Mouse (Mus musculus) testis, adult 2 months (tissue): ENCODE results near the gene Trdn. TPM values are rescaled to one million over a fixed set of nuclear protein-coding genes. Genes with fewer than 3 reads are reported as not detected.

Experiments used
- H3K27ac ChIP-seq: fragments of 200-500 bp; 2 replicates; pipeline ENCODE4 v1.5.1; 2012; ENCODE audit warnings: low read depth, low read length; ENCODE audit not compliant: control insufficient read depth, insufficient read depth
- H3K27me3 ChIP-seq: fragments of 200-500 bp; 2 replicates; pipeline ENCODE4 v1.6.1; 2012; ENCODE audit warnings: mild to moderate bottlenecking, low read length, moderate library complexity; ENCODE audit not compliant: control insufficient read depth, insufficient read depth
- H3K36me3 ChIP-seq: fragments of 200-500 bp; 2 replicates; pipeline ENCODE4 v1.6.1; 2012; ENCODE audit warnings: mild to moderate bottlenecking, low read length; ENCODE audit not compliant: control insufficient read depth, insufficient read depth
- H3K4me1 ChIP-seq: fragments of 200-500 bp; 2 replicates; pipeline ENCODE4 v1.6.1; 2012; ENCODE audit warnings: low read length; ENCODE audit not compliant: control insufficient read depth, insufficient read depth
- H3K4me3 ChIP-seq: fragments of 200-500 bp; 2 replicates; pipeline ENCODE4 v1.5.1; 2012; ENCODE audit warnings: low read depth, mild to moderate bottlenecking, low read length, moderate library complexity, mixed read lengths; ENCODE audit not compliant: control insufficient read depth
- CTCF ChIP-seq: fragments of 200-500 bp; IDR thresholded peaks from 2 replicates; pipeline ENCODE4 v1.5.1; 2012; ENCODE audit warnings: low read depth, mild to moderate bottlenecking, inconsistent platforms, low read length, moderate library complexity; ENCODE audit not compliant: control insufficient read depth, insufficient read depth, insufficient replicate concordance
- POLR2A ChIP-seq: fragments of 200-500 bp; IDR thresholded peaks from 2 replicates; pipeline ENCODE4 v1.6.1; 2012; ENCODE audit warnings: low read depth, mild to moderate bottlenecking, inconsistent platforms, low read length, moderate library complexity; ENCODE audit not compliant: control insufficient read depth
- polyA plus RNA-seq: library from polyadenylated mRNA; depleted of rRNA; stranded (reverse); fragments of >200 nt; gene quantifications from 2 replicates; pipeline ENCODE4 v1.2.3, GENCODE M21; 2012; rRNA removed

The Trdn gene
- 0.05 and 0.15 TPM in 2 replicates for polyA plus RNA-seq

- H3K4me3 ChIP-seq = no peak within 1 kb of the TSS
- H3K4me1 ChIP-seq = no peaks in the 10 kb centered on the region
- H3K36me3 ChIP-seq = no peaks in the 10 kb centered on the region
- H3K27ac ChIP-seq = no peak within 1 kb of the TSS
- no peak for TF ChIP-seq CTCF
- no peak for TF ChIP-seq POLR2A
- H3K27me3 ChIP-seq = no peaks in the 10 kb centered on the region
These were observed at the start of gene Trdn for GRCm38 (mm10) chr10:33080254-33080653. Gene Trdn, plus strand, starts transcription at chr10:33080554.

- TF ChIP-seq CTCF = no peak
- TF ChIP-seq POLR2A = no peak
- Histone ChIP-seq H3K4me3 (no peak overlapping the region), H3K4me1 (no peaks in the 10 kb centered on the region), H3K36me3 (no peaks in the 10 kb centered on the region), H3K27ac (no peak overlapping the region), H3K27me3 (no peaks in the 10 kb centered on the region)
These were observed 19.6 kb upstream of the Trdn start for GRCm38 (mm10) chr10:33060771-33061170.

GRCm38 (mm10) chr10:33065566-33065965, 14.8 kb upstream of the Trdn start:
- no peak overlapping the region for H3K27ac ChIP-seq
- no peak overlapping the region for H3K4me3 ChIP-seq
- TF ChIP-seq CTCF (no peak), POLR2A (no peak)
- H3K36me3 ChIP-seq = no peaks in the 10 kb centered on the region
- no peaks in the 10 kb centered on the region for H3K4me1 ChIP-seq
- no peaks in the 10 kb centered on the region for H3K27me3 ChIP-seq

- Histone ChIP-seq H3K27ac (no peak overlapping the region), H3K4me3 (no peak overlapping the region), H3K4me1 (no peaks in the 10 kb centered on the region), H3K27me3 (no peaks in the 10 kb centered on the region), H3K36me3 (no peaks in the 10 kb centered on the region)
- TF ChIP-seq POLR2A (no peak), CTCF (no peak)
These were observed 7.2 kb upstream of the Trdn start for GRCm38 (mm10) chr10:33073126-33073525.

- TF ChIP-seq POLR2A = no peak
- no peak for TF ChIP-seq CTCF
- no peak overlapping the region for H3K4me3 ChIP-seq
- no peaks in the 10 kb centered on the region for H3K4me1 ChIP-seq
- no peak overlapping the region for H3K27ac ChIP-seq
- H3K27me3 ChIP-seq = no peaks in the 10 kb centered on the region
- H3K36me3 ChIP-seq = no peaks in the 10 kb centered on the region
These were observed 1.9 kb downstream of the Trdn start for GRCm38 (mm10) chr10:33082151-33082844.

GRCm38 (mm10) chr10:33082961-33083626, 2.7 kb downstream of the Trdn start:
- H3K4me1 ChIP-seq = no peaks in the 10 kb centered on the region
- TF ChIP-seq CTCF (no peak), POLR2A (no peak)
- H3K36me3 ChIP-seq = no peaks in the 10 kb centered on the region
- no peaks in the 10 kb centered on the region for H3K27me3 ChIP-seq
- no peak overlapping the region for H3K4me3 ChIP-seq
- no peak overlapping the region for H3K27ac ChIP-seq

- TF ChIP-seq CTCF = no peak
- no peak for TF ChIP-seq POLR2A
- Histone ChIP-seq H3K4me1 (no peaks in the 10 kb centered on the region), H3K4me3 (no peak overlapping the region), H3K36me3 (no peaks in the 10 kb centered on the region), H3K27ac (no peak overlapping the region), H3K27me3 (no peaks in the 10 kb centered on the region)
These were observed 3.3 kb downstream of the Trdn start for GRCm38 (mm10) chr10:33083627-33084158.
